Mouse (Mus musculus): ENCODE results near the gene Exph5.

Exph5 gene

GRCm38 (mm10) chr9:53353161-53353560 is 51.7 kb downstream of the Exph5 start:
- in situ Hi-C loops (cut with MboI, MseI): no loop called here

GRCm38 (mm10) chr9:53356219-53357155 is 55.0 kb downstream of the Exph5 start:
- in situ Hi-C loops (cut with MboI, MseI): no loop called here

GRCm38 (mm10) chr9:53371339-53371738 is 69.9 kb downstream of the Exph5 start:
- in situ Hi-C loops (cut with MboI, MseI): no loop called here

- in situ Hi-C loops (cut with MboI, MseI): no loop called here
Measured at GRCm38 (mm10) chr9:53375907-53376306, 74.4 kb downstream of the Exph5 start.

- in situ Hi-C loops (cut with MboI, MseI): no loop called here
Measured at GRCm38 (mm10) chr9:53376820-53377219, 75.3 kb downstream of the Exph5 start.

GRCm38 (mm10) chr9:53377597-53377996 is 76.1 kb downstream of the Exph5 start:
- in situ Hi-C loops (cut with MboI, MseI): no loop called here

GRCm38 (mm10) chr9:53378171-53378570 is 76.7 kb downstream of the Exph5 start:
- in situ Hi-C loops (cut with MboI, MseI): no loop called here

- in situ Hi-C loops (cut with MboI, MseI): no loop called here
Measured at GRCm38 (mm10) chr9:53380595-53380994, 79.1 kb downstream of the Exph5 start.

GRCm38 (mm10) chr9:53381113-53381615 is 79.7 kb downstream of the Exph5 start:
- in situ Hi-C loops (cut with MboI, MseI): no loop called here

- in situ Hi-C loops (cut with MboI, MseI): no loop called here
Measured at GRCm38 (mm10) chr9:53383951-53384866, 82.7 kb downstream of the Exph5 start, which contains the start of gene Kdelc2. Kdelc2 (plus strand) TSS chr9:53384025.

GRCm38 (mm10) chr9:53384873-53385272 is 83.4 kb downstream of the Exph5 start:
- in situ Hi-C loops (cut with MboI, MseI): no loop called here

GRCm38 (mm10) chr9:53387431-53387830 is 86.0 kb downstream of the Exph5 start:
- in situ Hi-C loops (cut with MboI, MseI): no loop called here

GRCm38 (mm10) chr9:53389109-53389508 is 87.6 kb downstream of the Exph5 start:
- in situ Hi-C loops (cut with MboI, MseI): no loop called here

- in situ Hi-C loops (cut with MboI, MseI): loop anchor here (5.0 kb wide), 1 partner anchor 133 kb away; no protein-coding TSS in a partner anchor
Measured at GRCm38 (mm10) chr9:53390136-53390535, 88.7 kb downstream of the Exph5 start.

- in situ Hi-C loops (cut with MboI, MseI): no loop called here
Measured at GRCm38 (mm10) chr9:53397685-53398387, 96.4 kb downstream of the Exph5 start.

- in situ Hi-C loops (cut with MboI, MseI): no loop called here
Measured at GRCm38 (mm10) chr9:53398388-53398700, 96.9 kb downstream of the Exph5 start.

GRCm38 (mm10) chr9:53399537-53399936 is 98.1 kb downstream of the Exph5 start:
- in situ Hi-C loops (cut with MboI, MseI): no loop called here

GRCm38 (mm10) chr9:53400696-53401095 is 99.2 kb downstream of the Exph5 start:
- in situ Hi-C loops (cut with MboI, MseI): no loop called here

- in situ Hi-C loops (cut with MboI, MseI): no loop called here
Measured at GRCm38 (mm10) chr9:53401146-53401545, 99.7 kb downstream of the Exph5 start.

GRCm38 (mm10) chr9:53402291-53402711 is 100.8 kb downstream of the Exph5 start, which contains the start of gene 4930550C14Rik:
4930550C14Rik (plus strand) TSS chr9:53402325.
- in situ Hi-C loops (cut with MboI, MseI): no loop called here

- in situ Hi-C loops (cut with MboI, MseI): no loop called here
Measured at GRCm38 (mm10) chr9:53402991-53403390, 101.5 kb downstream of the Exph5 start.

Measured in regulatory T cell (primary cell).